Mouse (Mus musculus): ENCODE measurements around the gene Bscl2.
"Not testable (repeated sequence)": the region's sequence is repeated elsewhere in the genome, so short reads cannot be mapped to it uniquely, and the experiment has no call there.

Gene Bscl2

GRCm38 (mm10) chr19:8870381-8870780 lies 33.1 kb downstream of the Bscl2 start:
- not testable (repeated sequence) for ATAC-seq (ENCODE audit: insufficient number of reproducible peaks, low FRiP score, low TSS enrichment)

GRCm38 (mm10) chr19:8870838-8871237 lies 33.6 kb downstream of the Bscl2 start:
- ATAC-seq (ENCODE audit: insufficient number of reproducible peaks, low FRiP score, low TSS enrichment) = no peak

GRCm38 (mm10) chr19:8871267-8872186 lies 34.3 kb downstream of the Bscl2 start, which contains the start of gene Ubxn1:
TSS of gene Ubxn1 (plus strand) at chr19:8871496.
- ATAC-seq (ENCODE audit: insufficient number of reproducible peaks, low FRiP score, low TSS enrichment) = peak; percentile 89

GRCm38 (mm10) chr19:8872266-8872840 lies 35.1 kb downstream of the Bscl2 start:
- no peak for ATAC-seq (ENCODE audit: insufficient number of reproducible peaks, low FRiP score, low TSS enrichment)

- ATAC-seq (ENCODE audit: insufficient number of reproducible peaks, low FRiP score, low TSS enrichment) = no peak
Observed at GRCm38 (mm10) chr19:8875031-8875430, 37.8 kb downstream of the Bscl2 start.

GRCm38 (mm10) chr19:8880311-8881033 lies 43.2 kb downstream of the Bscl2 start, which contains the start of gene Uqcc3:
TSS of gene Uqcc3 (minus strand) at chr19:8880923.
- ATAC-seq (ENCODE audit: insufficient number of reproducible peaks, low FRiP score, low TSS enrichment) = peak; percentile 82

- ATAC-seq (ENCODE audit: insufficient number of reproducible peaks, low FRiP score, low TSS enrichment) = no peak
Observed at GRCm38 (mm10) chr19:8881034-8881392, 43.7 kb downstream of the Bscl2 start.

GRCm38 (mm10) chr19:8883616-8884015 lies 46.3 kb downstream of the Bscl2 start, which contains the start of the genes Lbhd1 and Gm49403:
TSS of gene Lbhd1 (plus strand) at chr19:8883732.
TSS of gene Gm49403 (plus strand) at chr19:8883930.
- ATAC-seq (ENCODE audit: insufficient number of reproducible peaks, low FRiP score, low TSS enrichment) = no peak

- no peak for ATAC-seq (ENCODE audit: insufficient number of reproducible peaks, low FRiP score, low TSS enrichment)
Observed at GRCm38 (mm10) chr19:8886916-8887584, 49.8 kb downstream of the Bscl2 start.

- no peak for ATAC-seq (ENCODE audit: insufficient number of reproducible peaks, low FRiP score, low TSS enrichment)
Observed at GRCm38 (mm10) chr19:8887585-8888463, 50.6 kb downstream of the Bscl2 start.

- ATAC-seq (ENCODE audit: insufficient number of reproducible peaks, low FRiP score, low TSS enrichment) = peak; percentile 94
Observed at GRCm38 (mm10) chr19:8888511-8889385, 51.5 kb downstream of the Bscl2 start, which contains the start of the genes 1810009A15Rik and Gm49416. TSS of gene 1810009A15Rik (plus strand) at chr19:8888853. TSS of gene Gm49416 (plus strand) at chr19:8888926.

- peak; percentile 47; the same call in 1 of the 2 replicates for ATAC-seq (ENCODE audit: insufficient number of reproducible peaks, low FRiP score, low TSS enrichment)
Observed at GRCm38 (mm10) chr19:8892829-8893766, 55.8 kb downstream of the Bscl2 start, which contains the start of gene Ints5. TSS of gene Ints5 (plus strand) at chr19:8893005.

- no peak for ATAC-seq (ENCODE audit: insufficient number of reproducible peaks, low FRiP score, low TSS enrichment)
Observed at GRCm38 (mm10) chr19:8895397-8895960, 58.2 kb downstream of the Bscl2 start.

- not testable (repeated sequence) for ATAC-seq (ENCODE audit: insufficient number of reproducible peaks, low FRiP score, low TSS enrichment)
Observed at GRCm38 (mm10) chr19:8896231-8896630, 59.0 kb downstream of the Bscl2 start.

- ATAC-seq (ENCODE audit: insufficient number of reproducible peaks, low FRiP score, low TSS enrichment) = peak; percentile 6; the same call in 1 of the 2 replicates
Observed at GRCm38 (mm10) chr19:8897211-8897864, 60.1 kb downstream of the Bscl2 start.

GRCm38 (mm10) chr19:8897865-8898495 lies 60.7 kb downstream of the Bscl2 start, which contains the start of gene Ganab:
TSS of gene Ganab (plus strand) at chr19:8898071.
- ATAC-seq (ENCODE audit: insufficient number of reproducible peaks, low FRiP score, low TSS enrichment) = peak; percentile 97

Measured in cerebellum, adult (tissue).